In the genomic region with DNA sequence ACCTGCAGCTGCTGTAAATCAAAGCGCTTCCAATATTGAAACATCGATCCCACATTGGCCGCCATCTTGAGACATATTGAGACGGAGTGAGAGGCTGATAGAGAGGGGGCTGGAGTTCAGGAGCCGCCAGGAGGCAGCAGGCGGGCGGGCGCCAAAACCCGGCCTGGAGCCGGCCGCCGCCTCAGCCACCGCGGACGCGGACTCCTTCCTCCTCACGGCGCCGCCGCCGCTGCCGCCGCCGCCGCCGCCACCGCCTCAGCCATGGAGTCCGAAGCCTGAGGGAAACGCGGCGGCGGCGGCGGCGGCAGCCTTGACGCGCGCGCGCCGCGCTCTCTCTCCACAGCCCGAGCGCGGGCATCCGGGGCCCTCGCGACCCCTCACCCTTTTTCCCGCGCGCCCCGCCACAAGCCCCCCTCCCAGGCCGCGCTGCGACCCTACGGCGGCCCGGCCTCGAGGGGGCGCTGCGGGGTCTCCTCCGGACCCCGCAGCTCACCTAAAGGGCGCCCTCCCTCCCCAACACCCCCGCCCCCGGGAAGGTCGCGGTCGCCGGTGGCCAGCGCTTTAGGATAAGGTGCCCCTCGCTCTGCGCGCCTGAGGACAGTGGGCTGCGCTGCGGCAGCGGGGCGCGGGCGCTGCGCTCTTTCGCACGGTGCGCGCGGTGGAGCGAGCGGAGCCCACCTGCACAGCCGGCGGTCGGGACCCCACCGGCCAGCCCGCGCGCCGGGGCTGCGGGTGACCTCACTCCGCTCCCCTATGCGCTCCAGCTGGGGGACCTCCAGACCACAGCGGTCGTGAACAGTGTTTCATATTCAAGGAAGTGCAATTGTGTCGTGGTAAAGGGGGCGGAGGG, we compare ENCODE assay signal across 8 mouse cellular contexts. TPM values are rescaled to one million over a fixed set of nuclear protein-coding genes. Genes with fewer than 3 reads are reported as not detected.
A peak's percentile ranks its signal among the peaks of the same experiment; 100 is the strongest.
DNase-seq lines count a peak whose midpoint lies in the region; ATAC-seq and TF ChIP-seq lines count a peak whose summit lies in the region.

A gene (minus strand): TSS at position 315 of the 850 bp plus-strand sequence.

- H3K36me3 ChIP-seq in hindbrain, embryonic 14.5 days (replicated peaks; ENCODE audit: control insufficient read depth, insufficient read depth), result no peaks in the 10 kb centered on the region

- CTCF ChIA-PET in Patski (lab: Charles Lee), result interaction anchor here (0.6 to 1.0 kb wide), 3 partner anchors 53 to 56 kb away, joined by 3 read pairs; no protein-coding TSS in a partner anchor

- H3K4me1 ChIP-seq in hindbrain, embryonic 14.5 days (replicated peaks; ENCODE audit: control insufficient read depth, insufficient read depth, low read length), result peaks cover 37% of the 10 kb centered on the region

- no peak for TF ChIP-seq CTCF in Patski (IDR thresholded peaks at IDR 0.05)

- H3K4me2 ChIP-seq in hindbrain, embryonic 14.5 days (replicated peaks), result peak within 1 kb of the TSS; percentile 98

- H3K4me3 ChIP-seq in hindbrain, embryonic 14.5 days (replicated peaks; ENCODE audit: low read length), result peak within 1 kb of the TSS; percentile 99

- no peaks in the 10 kb centered on the region for H3K9me3 ChIP-seq in hindbrain, embryonic 14.5 days (ENCODE audit: control insufficient read depth, low read length)

- ATAC-seq in Patski, result peak; percentile 75
- ATAC-seq in hindbrain, embryonic 14.5 days (ENCODE audit: low FRiP score), result peak; percentile 92

- POLR2A ChIA-PET in Patski (lab: Charles Lee), result interaction anchor here (0.6 to 0.7 kb wide), 3 partner anchors 22 to 140 kb away, joined by 3 to 4 read pairs (median 4); no protein-coding TSS in a partner anchor

- under 1% methylated on average over 91 of the region's 103 CpGs for WGBS in hindbrain, embryonic 14.5 days

- peak within 1 kb of the TSS; percentile 96 for H3K9ac ChIP-seq in hindbrain, embryonic 14.5 days

- H3K27ac ChIP-seq in hindbrain, embryonic 14.5 days, result peak within 1 kb of the TSS; percentile 97

- no peaks in the 10 kb centered on the region for H3K27me3 ChIP-seq in Patski
- peaks cover 35% of the 10 kb centered on the region for H3K27me3 ChIP-seq in hindbrain, embryonic 14.5 days (ENCODE audit: control insufficient read depth, insufficient read depth, low read length)

- in situ Hi-C loops in Patski (cut with MboI; ENCODE audit: low pct_unique_long_range_greater_than_20kb), result loop anchor here (5.0 kb wide), 2 partner anchors 90 to 285 kb away; no protein-coding TSS in a partner anchor

- DNase-seq in Patski (ENCODE audit: low read depth, low spot score), result no peak
- DNase-seq in cerebellum, postnatal 25 days, result peak; percentile 87 to 92
- DNase-seq in frontal cortex, postnatal 36 days (ENCODE audit: low spot score in 2 of 2), result peak; percentile 70 to 80
- DNase-seq in hindbrain, embryonic 14.5 days (ENCODE audit: low spot score), result peak; percentile 85
- DNase-seq in layer of hippocampus, postnatal 36 days, result peak; percentile 69 to 70
- peak; percentile 89 for DNase-seq in lung, postnatal 25 days (ENCODE audit: low spot score)
- peak; percentile 87 for DNase-seq in retina, embryonic 14.5 days (ENCODE audit: low spot score)
- peak; percentile 84 to 91 for DNase-seq in thymus, postnatal 36 days

RNA-seq across cellular contexts. Expression of the gene that starts here (rescaled TPM):
- polyA plus RNA-seq in Patski (2021), result 166 TPM
- polyA plus RNA-seq in hindbrain, embryonic 14.5 days (2014; fragmentation: Nextera tagmentation; extraction: Ambion mirVana), result 89.1 and 99.0 TPM in 2 replicates
- 10 to 100 TPM; 36.0 to 38.1 TPM for total RNA-seq in layer of hippocampus, postnatal 36 days (2021)
